8 mouse cellular contexts compared by ENCODE assay signal in genomic region chr7:78990302-78991038, GRCm38 (mm10).
DNase-seq lines count a peak whose midpoint lies in the region; ATAC-seq and TF ChIP-seq lines count a peak whose summit lies in the region.

No protein-coding gene starts in this region.

- no peaks in the 10 kb centered on the region for H3K9me3 ChIP-seq in hindbrain, embryonic 10.5 days
- no peaks in the 10 kb centered on the region for H3K9me3 ChIP-seq in liver, embryonic 16.5 days (replicated peaks; ENCODE audit: control insufficient read depth, low read length)
- no peaks in the 10 kb centered on the region for H3K9me3 ChIP-seq in stomach, postnatal 0 days (ENCODE audit: control insufficient read depth, low read length)

- H3K4me2 ChIP-seq in liver, embryonic 16.5 days (ENCODE audit: low read depth, low read length), result 0 out of 2 replicates have a peak overlapping the region, but pooled peaks have one; percentile 1
- H3K4me2 ChIP-seq in stomach, postnatal 0 days (replicated peaks; ENCODE audit: low read depth), result peak overlapping the region; percentile 56

- peaks cover 25% of the 10 kb centered on the region for H3K4me1 ChIP-seq in hindbrain, embryonic 10.5 days (replicated peaks)
- H3K4me1 ChIP-seq in liver, embryonic 16.5 days (ENCODE audit: control insufficient read depth, low read depth, low read length), result no peaks in the 10 kb centered on the region
- H3K4me1 ChIP-seq in stomach, postnatal 0 days (replicated peaks; ENCODE audit: control insufficient read depth, insufficient read depth), result no peaks in the 10 kb centered on the region
- H3K4me1 ChIP-seq in thymus, adult 2 months (replicated peaks; ENCODE audit: control insufficient read depth, insufficient read depth, low read length), result no peaks in the 10 kb centered on the region

- no peaks in the 10 kb centered on the region for H3K36me3 ChIP-seq in hindbrain, embryonic 10.5 days
- no peaks in the 10 kb centered on the region for H3K36me3 ChIP-seq in liver, embryonic 16.5 days (ENCODE audit: control insufficient read depth, insufficient read depth)
- no peaks in the 10 kb centered on the region for H3K36me3 ChIP-seq in stomach, postnatal 0 days (ENCODE audit: control insufficient read depth, insufficient read depth, low read length)
- no peaks in the 10 kb centered on the region for H3K36me3 ChIP-seq in thymus, adult 2 months (ENCODE audit: control insufficient read depth, insufficient read depth, low read length)

- peak overlapping the region; percentile 81 for H3K27ac ChIP-seq in hindbrain, embryonic 10.5 days
- no peak overlapping the region for H3K27ac ChIP-seq in liver, embryonic 16.5 days (ENCODE audit: low read length)
- no peak overlapping the region for H3K27ac ChIP-seq in stomach, postnatal 0 days (replicated peaks)
- H3K27ac ChIP-seq in thymus, adult 2 months (ENCODE audit: control insufficient read depth, insufficient read depth, low read length), result no peak overlapping the region

- H3K9ac ChIP-seq in liver, embryonic 16.5 days (ENCODE audit: low read depth, low read length), result no peak overlapping the region
- peak overlapping the region; percentile 55 for H3K9ac ChIP-seq in stomach, postnatal 0 days (ENCODE audit: low read length)

- TF ChIP-seq EP300 in stomach, postnatal 0 days (optimal IDR thresholded peaks at IDR 0.05), result no peak

- ATAC-seq in cerebellum, adult (ENCODE audit: insufficient number of reproducible peaks, low FRiP score, low TSS enrichment), result no peak
- ATAC-seq in liver, embryonic 16.5 days (ENCODE audit: low read depth), result no peak
- ATAC-seq in stomach, postnatal 0 days (ENCODE audit: low FRiP score, low TSS enrichment), result peak; percentile 49; the same call in 1 of the 2 replicates

- peaks cover 27% of the 10 kb centered on the region; the same call in 1 of the 2 replicates for H3K27me3 ChIP-seq in hindbrain, embryonic 10.5 days (ENCODE audit: insufficient read depth, poor library complexity, severe bottlenecking)
- peaks cover 8% of the 10 kb centered on the region for H3K27me3 ChIP-seq in liver, embryonic 16.5 days (ENCODE audit: control insufficient read depth, insufficient read depth, low read depth, low read length)
- H3K27me3 ChIP-seq in stomach, postnatal 0 days (ENCODE audit: control insufficient read depth, insufficient read depth, low read length), result no peaks in the 10 kb centered on the region
- no peaks in the 10 kb centered on the region for H3K27me3 ChIP-seq in thymus, adult 2 months (ENCODE audit: control insufficient read depth, insufficient read depth, low read length)

- peak; percentile 16 to 24 for DNase-seq in cerebellum, postnatal 14 days
- DNase-seq in thymus, postnatal 4 days, result peak; percentile 7
- no peak for DNase-seq in thymus, postnatal 14 days
- peak; percentile 82 for DNase-seq in hindbrain, embryonic 10.5 days (ENCODE audit: low spot score)
- peak; percentile 43 for DNase-seq in stomach, postnatal 0 days (ENCODE audit: low spot score)
- DNase-seq in thymus, adult 2 months, result no peak

- no peak for TF ChIP-seq POLR2A in thymus, adult 2 months (IDR thresholded peaks at IDR 0.05; ENCODE audit: control insufficient read depth, extremely low read depth, insufficient read depth, low read length, poor library complexity)

- H3K4me3 ChIP-seq in hindbrain, embryonic 10.5 days, result peak overlapping the region; percentile 52
- H3K4me3 ChIP-seq in liver, embryonic 16.5 days (ENCODE audit: low read depth, low read length), result no peak overlapping the region
- H3K4me3 ChIP-seq in stomach, postnatal 0 days (ENCODE audit: low read depth, low read length), result peak overlapping the region; percentile 27; the same call in 1 of the 2 replicates
- no peak overlapping the region for H3K4me3 ChIP-seq in thymus, adult 2 months (ENCODE audit: control insufficient read depth, insufficient read depth, low read length)

- TF ChIP-seq CTCF in stomach, postnatal 0 days (IDR thresholded peaks at IDR 0.05; ENCODE audit: low read depth), result 0 out of 2 replicates have a peak, but pooled peaks have one; percentile 15
- TF ChIP-seq CTCF in thymus, adult 2 months (IDR thresholded peaks at IDR 0.05; ENCODE audit: borderline replicate concordance, control insufficient read depth, extremely low read depth, insufficient read depth, low read length, poor library complexity), result no peak

- WGBS in hindbrain, embryonic 10.5 days, result 3% methylated on average over 27 of the region's 27 CpGs
- 4% methylated on average over 27 of the region's 27 CpGs for WGBS in liver, embryonic 16.5 days (ENCODE audit: insufficient replicate concordance)
- 3% methylated on average over 27 of the region's 27 CpGs for WGBS in stomach, postnatal 0 days
- 12% methylated on average over 27 of the region's 27 CpGs for WGBS in thymus, adult 2 months

Comparison
In these comparisons a context has a peak if more than half of its experiments do, and no peak if none do; other contexts are left out.
1. DNase-seq: peak in cerebellum, postnatal 14 days (2 of 2), thymus, postnatal 4 days (single experiment), hindbrain, embryonic 10.5 days (single experiment) and stomach, postnatal 0 days (single experiment); none in thymus, postnatal 14 days (single experiment) and thymus, adult 2 months (single experiment).
2. H3K4me3 ChIP-seq: peak in hindbrain, embryonic 10.5 days (single experiment) and stomach, postnatal 0 days (single experiment); none in liver, embryonic 16.5 days (single experiment) and thymus, adult 2 months (single experiment).